Mouse (Mus musculus): ENCODE measurements at regions not wholly inside any gene's neighbourhood (a gene's known extent, or its start where the extent isn't known, plus 50 kb on each side); places are given as distances from the start of the nearest gene placed in this dataset.

- H3K4me1 ChIP-seq (ENCODE audit: control insufficient read depth in 1 of 2, insufficient read depth in 2 of 2), result peaks cover 13 to 55% of the 10 kb centered on the region in 2 experiments; a peak in 3 of 4 replicates
- no peak overlapping the region for H3K4me2 ChIP-seq (ENCODE audit: insufficient read depth, low read depth, poor library complexity, severe bottlenecking)
- H3K9me3 ChIP-seq (replicated peaks; ENCODE audit: low read length), result no peaks in the 10 kb centered on the region
- no peaks in the 10 kb centered on the region for H3K36me3 ChIP-seq (replicated peaks in 1 of 2; ENCODE audit: control insufficient read depth in 1 of 2, insufficient read depth in 1 of 2, low read length in 1 of 2)
- H3K9ac ChIP-seq (ENCODE audit: insufficient read depth, low read depth), result no peak overlapping the region
- dilution Hi-C loops (cut with MboI; ENCODE audit: extremely low pct_ligation_motif_present, extremely low pct_unique_long_range_greater_than_20kb, low sequenced_read_pairs), result no loop called here
- in situ Hi-C loops (cut with MboI; ENCODE audit: low pct_ligation_motif_present, low pct_unique_long_range_greater_than_20kb, low sequenced_read_pairs), result no loop called here
- no peaks in the 10 kb centered on the region for H3K79me2 ChIP-seq (replicated peaks; ENCODE audit: control insufficient read depth, extremely low read depth, insufficient read depth, poor library complexity, severe bottlenecking)
- no peaks in the 10 kb centered on the region for H3K27me3 ChIP-seq (replicated peaks)
- DNase-seq (ENCODE audit: extremely low read depth), result no peak
- no peak overlapping the region for H3K4me3 ChIP-seq (replicated peaks in 1 of 3; ENCODE audit: low read depth in 2 of 3, low read length in 2 of 3, poor library complexity in 1 of 3)
- H3K27ac ChIP-seq (ENCODE audit: insufficient read depth, low read depth), result no peak overlapping the region
- TF ChIP-seq IRF4 (IDR thresholded peaks at IDR 0.05; ENCODE audit: low read depth, low read length) (no peak), E2F4 (IDR thresholded peaks at IDR 0.05; ENCODE audit: insufficient replicate concordance, low read depth, low read length) (no peak), MAZ (IDR thresholded peaks at IDR 0.05; ENCODE audit: low read depth, low read length) (no peak), MAX (IDR thresholded peaks at IDR 0.05; ENCODE audit: low read length) (no peak), JUND (conservative IDR thresholded peaks at IDR 0.05; ENCODE audit: low read depth, low read length) (no peak), ELF1 (IDR thresholded peaks at IDR 0.05; ENCODE audit: low read depth, low read length) (no peak), BHLHE40 (IDR thresholded peaks at IDR 0.05; ENCODE audit: low read depth, low read length) (no peak), RCOR1 (conservative IDR thresholded peaks at IDR 0.05; ENCODE audit: low read depth, low read length) (no peak), ZNF384 (IDR thresholded peaks at IDR 0.05; ENCODE audit: low read depth, low read length) (no peak), JUN (IDR thresholded peaks at IDR 0.05; ENCODE audit: insufficient read depth, low read depth, low read length) (no peak), ZC3H11A (IDR thresholded peaks at IDR 0.05; ENCODE audit: low read depth, low read length) (no peak), ZMIZ1 (IDR thresholded peaks at IDR 0.05; ENCODE audit: low read depth, low read length) (no peak), CHD1 (IDR thresholded peaks at IDR 0.05; ENCODE audit: low read depth, low read length) (no peak), RAD21 (IDR thresholded peaks at IDR 0.05; ENCODE audit: low read depth, low read length) (no peak), KAT2A (IDR thresholded peaks at IDR 0.05; ENCODE audit: insufficient replicate concordance, low read length) (no peak), ETS1 (conservative IDR thresholded peaks at IDR 0.05; ENCODE audit: low read depth, low read length) (no peak), CHD2 (IDR thresholded peaks at IDR 0.05; ENCODE audit: low read length) (no peak), MYC (IDR thresholded peaks at IDR 0.05; ENCODE audit: low read depth, low read length) (no peak), MXI1 (IDR thresholded peaks at IDR 0.05; ENCODE audit: low read depth, low read length) (no peak)
Measured at GRCm38 (mm10) chr4:95214026-95214425, 162.0 kb upstream of the Jun start.

- Histone ChIP-seq H3K27ac (ENCODE audit: insufficient read depth, low read depth) (no peak overlapping the region), H3K4me2 (ENCODE audit: insufficient read depth, low read depth, poor library complexity, severe bottlenecking) (peak overlapping the region; percentile 75), H3K9ac (ENCODE audit: insufficient read depth, low read depth) (no peak overlapping the region), H3K4me3 (replicated peaks in 1 of 3; ENCODE audit: low read depth in 2 of 3, low read length in 2 of 3, poor library complexity in 1 of 3) (no peak overlapping the region), H3K4me1 (ENCODE audit: control insufficient read depth in 1 of 2, insufficient read depth in 2 of 2) (peaks cover 12 to 44% of the 10 kb centered on the region in 2 experiments; a peak in 3 of 4 replicates), H3K27me3 (replicated peaks) (no peaks in the 10 kb centered on the region), H3K36me3 (replicated peaks in 1 of 2; ENCODE audit: control insufficient read depth in 1 of 2, insufficient read depth in 1 of 2, low read length in 1 of 2) (no peaks in the 10 kb centered on the region), H3K9me3 (replicated peaks; ENCODE audit: low read length) (no peaks in the 10 kb centered on the region), H3K79me2 (replicated peaks; ENCODE audit: control insufficient read depth, extremely low read depth, insufficient read depth, poor library complexity, severe bottlenecking) (no peaks in the 10 kb centered on the region)
- TF ChIP-seq USF1 (IDR thresholded peaks at IDR 0.05; ENCODE audit: low read depth, low read length) (peak; percentile 85), IRF4 (IDR thresholded peaks at IDR 0.05; ENCODE audit: low read depth, low read length) (0 out of 2 replicates have a peak, but pooled peaks have one; percentile 21), ZNF384 (IDR thresholded peaks at IDR 0.05; ENCODE audit: low read depth, low read length) (no peak), BHLHE40 (IDR thresholded peaks at IDR 0.05; ENCODE audit: low read depth, low read length) (peak; percentile 93), MAFK (IDR thresholded peaks at IDR 0.05; ENCODE audit: insufficient replicate concordance, low read length) (no peak), JUND (conservative IDR thresholded peaks at IDR 0.05; ENCODE audit: low read depth, low read length) (peak; percentile 81), SMC3 (IDR thresholded peaks at IDR 0.05; ENCODE audit: low read depth, low read length) (no peak), TBP (conservative IDR thresholded peaks at IDR 0.05; ENCODE audit: low read depth, low read length) (0 out of 2 replicates have a peak, but pooled peaks have one; percentile 31), CTCF (conservative IDR thresholded peaks at IDR 0.05 in 1 of 2, IDR thresholded peaks at IDR 0.05 in 1 of 2; ENCODE audit: low read depth in 2 of 2, low read length in 2 of 2) (no peak), MAX (IDR thresholded peaks at IDR 0.05; ENCODE audit: low read length) (0 out of 2 replicates have a peak, but pooled peaks have one; percentile 12), CHD2 (IDR thresholded peaks at IDR 0.05; ENCODE audit: low read length) (0 out of 2 replicates have a peak, but pooled peaks have one; percentile 50), USF2 (conservative IDR thresholded peaks at IDR 0.05; ENCODE audit: low read depth, low read length) (peak; percentile 80), ETS1 (conservative IDR thresholded peaks at IDR 0.05; ENCODE audit: low read depth, low read length) (peak; percentile 34; the same call in 1 of the 2 replicates), ELF1 (IDR thresholded peaks at IDR 0.05; ENCODE audit: low read depth, low read length) (no peak), PAX5 (IDR thresholded peaks at IDR 0.05; ENCODE audit: low read length) (no peak), ZMIZ1 (IDR thresholded peaks at IDR 0.05; ENCODE audit: low read depth, low read length) (no peak), EP300 (IDR thresholded peaks at IDR 0.05; ENCODE audit: low read length) (0 out of 2 replicates have a peak, but pooled peaks have one; percentile 17), JUN (IDR thresholded peaks at IDR 0.05; ENCODE audit: insufficient read depth, low read depth, low read length) (no peak)
- dilution Hi-C loops (cut with MboI; ENCODE audit: extremely low pct_ligation_motif_present, extremely low pct_unique_long_range_greater_than_20kb, low sequenced_read_pairs) (no loop called here), in situ Hi-C loops (cut with MboI; ENCODE audit: low pct_ligation_motif_present, low pct_unique_long_range_greater_than_20kb, low sequenced_read_pairs) (no loop called here)
- peak; percentile 59 for DNase-seq (ENCODE audit: extremely low read depth)
Measured at GRCm38 (mm10) chr4:95215187-95215586, 163.2 kb upstream of the Jun start.
